Mouse (Mus musculus) liver, adult (tissue): ENCODE data around the gene Fam185a.

Experiments
- GATA4 ChIP-seq: IDR thresholded peaks from 2 replicates; pipeline ENCODE4 v1.6.1; 2014; ENCODE audit warnings: mild to moderate bottlenecking, low read length; ENCODE audit not compliant: insufficient replicate concordance

The Fam185a gene

DNA sequence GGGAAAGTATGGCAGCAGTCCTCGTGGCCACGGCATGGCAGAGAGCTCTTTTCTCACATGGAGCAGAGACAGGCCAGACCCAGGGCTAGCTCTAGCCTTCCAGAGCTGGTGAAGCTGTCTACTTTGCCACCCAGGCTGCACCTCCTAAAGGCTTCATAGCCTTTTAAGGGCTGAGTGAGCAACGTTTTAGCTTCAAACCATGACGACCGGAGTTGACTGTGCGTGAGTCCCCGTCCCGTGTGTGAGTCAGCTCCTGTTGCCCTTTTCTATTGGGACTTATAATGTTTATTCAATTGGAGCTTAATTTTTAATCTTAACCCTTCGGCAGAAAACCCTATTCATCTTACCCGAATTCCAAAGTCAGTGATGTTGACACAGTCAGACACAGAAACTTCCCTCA is 75.4 kb downstream of the Fam185a start:
- no peak for TF ChIP-seq GATA4

DNA sequence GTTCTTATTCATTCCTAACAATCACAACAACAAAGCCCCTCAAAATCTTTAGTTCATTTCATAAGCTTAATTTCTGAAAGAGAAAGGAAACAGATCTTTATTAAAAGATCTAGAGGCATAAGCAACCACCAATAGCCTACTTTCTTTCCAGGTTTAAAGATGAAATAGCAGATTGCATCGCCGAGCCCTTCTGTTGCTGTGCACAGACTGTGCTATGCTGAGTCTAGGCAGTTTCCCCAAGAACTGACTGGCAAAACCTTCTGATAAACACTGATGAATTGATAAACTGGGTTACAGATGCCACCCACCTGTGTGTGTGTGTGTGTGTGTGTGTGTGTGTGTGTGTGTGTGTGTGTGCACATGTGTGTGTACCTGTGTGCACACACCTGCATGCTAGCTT is 76.2 kb downstream of the Fam185a start:
- no peak for TF ChIP-seq GATA4

DNA sequence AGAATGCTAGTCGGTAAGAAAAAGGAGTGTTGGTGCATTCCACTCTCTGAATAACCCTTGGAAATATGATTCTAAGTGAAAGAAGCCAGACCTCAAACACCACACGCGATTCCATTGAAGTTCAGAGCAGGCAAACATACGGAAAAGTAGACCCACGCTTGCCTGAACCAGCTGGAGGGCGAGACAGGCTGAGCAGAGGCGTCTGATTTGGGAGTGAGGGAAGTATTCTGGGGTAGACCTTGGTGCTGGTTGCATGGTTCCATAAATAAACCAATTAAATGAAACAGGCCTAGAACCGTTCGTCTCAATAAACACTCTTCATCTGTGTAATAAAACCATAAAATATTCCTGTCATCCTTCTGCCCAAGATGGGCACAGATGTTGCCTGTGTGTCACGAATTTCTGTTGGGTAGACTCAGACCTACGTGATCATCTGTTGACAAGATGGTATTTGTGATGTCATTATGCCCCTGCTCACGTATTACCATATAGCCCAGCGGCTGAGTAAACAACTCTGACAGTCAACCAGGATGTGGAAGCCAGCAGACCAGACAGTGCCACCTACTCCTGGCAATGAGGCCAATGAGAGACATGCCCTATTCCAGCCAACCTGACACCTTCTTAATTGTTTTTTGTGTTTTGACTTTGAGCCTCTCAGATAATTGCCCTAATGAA is 78.3 kb downstream of the Fam185a start:
- no peak for TF ChIP-seq GATA4

DNA sequence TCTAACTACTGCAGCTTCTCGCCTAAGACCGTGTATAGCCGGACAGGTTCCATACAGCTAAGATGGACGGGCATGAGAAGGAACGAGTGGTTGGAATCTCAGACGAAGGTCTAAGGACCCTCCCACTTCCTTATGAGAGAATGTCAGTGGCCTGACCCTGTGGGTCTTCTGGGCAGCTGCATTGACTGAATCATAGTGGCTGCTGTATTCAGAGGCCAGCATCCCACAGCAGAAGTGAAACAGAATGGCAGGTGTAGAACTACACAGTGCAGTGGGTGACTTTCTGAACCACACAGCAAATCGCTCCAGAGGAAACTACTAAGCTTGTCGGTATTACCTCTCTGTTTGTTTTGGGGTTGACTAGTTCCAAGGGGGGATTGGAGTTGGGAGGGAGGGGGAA is 80.4 kb downstream of the Fam185a start:
- no peak for TF ChIP-seq GATA4

DNA sequence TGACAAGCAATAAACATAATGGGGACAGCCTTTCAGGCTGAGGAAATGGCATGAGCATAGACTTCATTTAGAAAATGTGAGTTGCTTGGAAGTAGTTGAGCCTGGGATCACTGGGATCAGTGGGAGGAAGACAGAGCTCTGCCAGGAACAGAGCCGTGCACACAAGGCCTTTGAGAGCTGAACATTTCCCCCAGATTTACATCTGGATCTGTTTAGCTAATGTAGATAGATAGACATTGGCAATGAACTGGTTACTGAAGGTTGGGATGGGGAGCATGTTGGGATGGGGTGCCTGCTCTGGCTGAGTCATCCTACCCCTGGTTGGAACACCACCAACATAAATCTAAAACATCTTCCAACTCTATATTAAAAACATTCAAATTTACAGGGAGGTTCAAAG is 82.1 kb downstream of the Fam185a start:
- no peak for TF ChIP-seq GATA4

DNA sequence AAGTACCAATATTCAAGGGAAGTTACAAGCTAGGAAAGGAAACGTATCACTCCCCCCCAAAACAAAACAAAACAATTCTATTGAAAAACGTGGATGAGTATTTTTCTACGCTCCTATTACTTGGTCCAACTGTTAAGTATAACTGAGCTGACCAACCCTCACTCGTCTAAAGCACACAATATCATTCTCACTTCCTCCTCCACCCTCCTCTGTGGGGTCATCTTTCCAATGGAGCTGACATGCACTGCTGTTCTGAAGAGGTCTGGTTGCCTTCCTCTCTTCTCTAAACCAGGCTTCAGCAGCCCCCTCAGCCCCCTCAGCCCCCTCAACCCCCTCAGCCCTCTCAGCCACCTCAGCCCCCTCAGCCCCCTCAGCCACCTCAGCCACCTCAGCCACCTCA is 85.0 kb downstream of the Fam185a start:
- no peak for TF ChIP-seq GATA4

DNA sequence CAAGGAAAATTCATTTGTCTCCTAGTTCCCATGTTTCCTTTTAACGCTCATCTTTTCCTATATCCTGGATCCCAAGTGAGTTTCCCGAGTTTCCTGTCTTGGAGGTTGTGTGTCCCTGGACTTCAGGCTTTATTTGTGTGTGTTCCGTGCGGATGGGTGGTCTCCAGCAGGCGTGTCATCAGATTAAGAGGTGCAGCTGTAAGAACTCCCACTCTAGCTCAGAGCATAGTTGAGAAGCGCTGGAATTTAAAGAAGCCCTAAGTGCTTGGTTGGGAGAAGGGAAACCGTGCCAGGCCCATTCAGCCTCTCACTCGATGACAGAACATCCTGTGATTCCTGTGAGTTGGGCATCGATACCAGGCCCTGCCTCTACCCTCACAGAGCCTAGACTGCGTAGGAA is 88.6 kb downstream of the Fam185a start:
- TF ChIP-seq GATA4: no peak

DNA sequence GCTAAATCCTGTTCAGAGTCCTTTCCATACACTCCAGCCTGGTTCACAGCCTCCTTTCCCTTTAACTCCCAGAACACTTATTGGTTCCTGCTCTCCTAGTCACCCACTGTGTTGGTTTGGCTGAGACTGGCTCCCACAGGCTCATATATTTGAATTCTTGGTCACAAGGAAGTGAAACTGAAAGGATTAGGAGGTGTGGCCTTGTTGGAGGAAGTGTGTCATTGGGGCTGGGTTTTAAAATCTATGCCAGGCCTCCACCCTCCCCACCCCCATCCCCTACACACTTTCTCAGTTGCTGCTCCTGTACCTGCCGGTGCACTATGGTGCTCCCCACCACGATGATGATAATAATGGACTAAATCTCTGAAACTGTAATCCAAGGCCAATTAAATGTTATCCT is 92.8 kb downstream of the Fam185a start:
- TF ChIP-seq GATA4: no peak

DNA sequence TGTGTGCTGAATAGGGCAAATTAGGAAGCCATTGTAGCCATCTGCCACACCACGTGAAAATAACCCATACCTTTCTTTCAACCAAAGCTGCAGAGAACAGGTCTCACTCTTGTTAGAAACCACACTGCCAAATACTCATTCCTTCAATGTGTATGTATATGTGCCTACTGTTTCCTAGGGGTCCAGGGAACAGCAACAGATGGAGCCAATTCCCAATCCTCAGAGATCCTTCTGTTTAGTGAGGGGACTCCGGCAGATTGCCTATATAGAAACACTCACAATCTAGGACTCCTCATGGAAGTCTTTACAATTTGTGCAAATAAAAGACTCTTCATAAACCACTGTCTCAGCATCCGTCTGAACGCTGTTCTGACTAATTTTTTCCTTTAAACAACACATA is 93.4 kb downstream of the Fam185a start:
- no peak for TF ChIP-seq GATA4

DNA sequence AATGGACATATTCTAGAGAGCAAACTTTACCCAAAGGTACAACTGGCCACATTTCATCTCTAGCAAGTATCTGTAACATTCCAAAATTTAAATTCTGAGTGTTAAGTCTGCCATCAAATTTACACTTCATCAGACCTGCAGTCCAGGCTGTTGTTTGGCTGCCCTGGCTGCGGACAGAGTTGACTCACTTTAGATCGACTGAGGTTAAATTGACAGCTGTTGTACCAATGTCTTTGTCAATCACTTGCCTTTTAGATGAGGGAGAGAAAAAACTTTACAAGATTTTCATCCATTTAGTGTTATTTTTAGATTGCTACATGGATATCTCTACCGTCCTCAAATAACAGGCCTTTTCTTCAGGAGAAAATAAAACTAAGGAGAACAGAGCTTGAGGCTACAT is 94.4 kb downstream of the Fam185a start:
- TF ChIP-seq GATA4: no peak

DNA sequence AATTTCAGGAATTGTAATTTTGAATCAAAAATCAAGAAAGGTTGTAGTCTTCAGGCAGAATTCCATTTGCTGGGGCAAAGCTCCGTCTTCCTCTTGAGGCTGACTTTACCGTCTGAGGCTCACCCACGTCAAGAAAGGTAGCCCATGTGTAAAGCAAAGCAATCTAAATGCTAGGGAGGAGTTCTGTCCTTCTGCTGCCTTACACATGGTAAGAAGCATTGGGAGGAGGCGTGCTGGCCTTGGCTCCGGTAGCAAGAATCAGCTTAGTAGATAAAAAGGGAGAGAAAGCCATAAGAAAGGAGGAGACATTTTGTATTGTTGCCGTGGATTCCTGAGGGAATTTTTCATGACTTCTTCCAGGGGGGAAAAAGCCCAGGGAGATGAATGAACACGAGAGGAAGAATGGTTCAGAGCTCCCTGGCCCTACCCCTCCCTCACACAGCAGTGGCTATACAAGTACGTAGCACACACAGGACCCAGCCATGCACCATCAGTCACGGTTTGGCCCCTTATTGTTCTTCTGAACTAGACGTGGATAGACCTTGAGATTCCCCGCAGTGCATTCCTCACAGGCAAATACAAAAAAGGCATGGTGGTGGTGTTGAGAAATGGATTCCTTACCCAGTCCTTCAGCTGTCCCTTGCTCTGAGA is 102.2 kb downstream of the Fam185a start:
- TF ChIP-seq GATA4: no peak

DNA sequence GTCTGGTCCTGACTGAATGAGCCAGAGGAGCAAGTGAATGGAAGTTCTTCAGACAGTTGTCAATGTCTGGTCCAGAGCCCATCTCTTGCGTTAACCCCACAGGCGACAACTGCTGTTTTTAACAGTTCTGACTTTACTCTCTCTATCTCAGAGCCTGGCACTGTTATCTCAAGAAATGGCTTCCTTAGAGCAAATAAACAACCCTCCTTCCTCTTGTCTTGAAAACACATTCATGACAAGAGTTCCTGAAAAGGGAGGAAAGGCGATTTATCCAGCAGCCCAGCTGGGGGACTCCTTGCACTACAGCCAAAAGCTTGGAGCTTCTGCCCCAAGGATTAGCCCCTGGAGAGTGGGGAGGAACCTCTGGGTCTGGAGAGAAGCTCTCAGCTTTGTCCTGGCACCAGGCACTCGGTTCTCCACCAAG is 102.7 kb downstream of the Fam185a start:
- no peak for TF ChIP-seq GATA4

DNA sequence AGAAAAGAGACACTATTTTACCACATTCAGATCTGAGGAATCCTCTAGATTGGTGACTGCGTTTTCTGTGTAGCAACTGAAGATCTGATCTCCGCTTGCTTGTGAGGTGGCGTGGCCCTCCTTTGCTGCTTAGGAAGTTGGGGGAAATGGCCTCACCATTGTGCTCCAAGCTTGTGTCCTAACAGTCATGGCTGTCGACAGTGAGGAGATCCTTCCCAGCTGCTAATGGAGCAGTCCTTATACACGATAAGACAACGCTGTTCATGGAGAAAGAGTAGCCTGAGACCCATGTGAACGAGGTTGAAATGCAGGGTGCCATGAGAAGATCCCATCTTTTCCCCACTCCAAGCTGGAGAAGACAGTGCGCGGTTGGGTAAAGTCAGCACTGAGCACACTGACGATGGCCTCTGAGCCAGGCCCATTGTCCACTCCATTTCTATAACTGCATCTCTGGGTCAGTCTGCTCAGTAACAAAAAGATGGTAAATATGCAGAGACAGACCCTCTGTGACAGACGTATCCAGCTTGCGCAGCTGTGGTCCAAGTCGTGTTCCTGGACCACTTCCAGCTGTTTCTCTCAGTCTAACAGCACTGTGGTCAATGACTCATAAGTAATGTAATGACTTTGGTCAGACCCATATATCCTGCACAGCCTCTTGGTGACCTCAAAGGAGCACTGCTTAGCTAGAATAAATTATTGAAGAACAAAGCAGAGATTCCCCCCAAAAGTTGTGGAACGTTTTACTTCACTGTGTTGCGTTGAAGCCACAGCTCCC is 103.5 kb downstream of the Fam185a start:
- TF ChIP-seq GATA4: no peak

DNA sequence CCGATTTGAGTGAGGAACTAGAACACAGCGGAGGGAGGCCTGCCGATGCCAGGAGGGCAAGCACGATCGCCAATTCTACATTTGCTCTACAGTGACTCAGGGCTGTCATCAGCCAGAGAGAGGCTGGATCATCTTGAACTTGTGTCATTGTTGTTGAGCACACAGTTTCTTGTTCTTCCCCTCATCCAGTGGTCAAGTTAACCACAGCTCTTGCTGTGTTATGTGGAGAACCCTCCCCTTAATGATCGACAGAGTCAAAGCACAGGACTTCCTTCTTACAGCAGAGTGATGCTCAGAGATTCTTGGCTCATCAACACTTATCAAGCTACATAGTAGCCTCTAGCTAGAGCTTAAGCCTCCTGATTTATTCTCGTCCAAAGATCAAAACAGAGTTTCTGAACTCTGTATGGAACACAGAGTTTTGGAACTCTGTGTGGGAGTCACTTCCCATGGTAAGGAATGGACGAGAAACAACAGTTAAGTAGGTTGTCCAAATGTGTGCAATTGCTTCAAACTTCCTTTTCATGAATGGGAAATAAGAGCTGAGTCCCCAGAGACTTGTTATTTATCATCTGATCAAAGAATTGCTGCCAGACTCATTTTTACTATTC is 104.5 kb downstream of the Fam185a start:
- TF ChIP-seq GATA4: no peak
